Mouse (Mus musculus) stomach, embryonic 16.5 days (tissue): ENCODE measurements around the gene Sgpp1. TPM values are rescaled to one million over a fixed set of nuclear protein-coding genes. Genes with fewer than 3 reads are reported as not detected.

ENCODE experiments used
- ATAC-seq: fragments of 200-750 bp; cut with Nextera tagmentation; 2 replicates; pipeline ENCODE4 v1.8.0; 2017; ENCODE audit warnings: moderate number of reproducible peaks, moderate TSS enrichment; ENCODE audit not compliant: insufficient read depth, low FRiP score
- H3K27ac ChIP-seq: fragments of 300-500 bp; sonication (generic); 2 replicates; pipeline ENCODE4 v1.5.1; 2014; ENCODE audit warnings: low read length
- H3K27me3 ChIP-seq: fragments of 300-500 bp; sonication (generic); 2 replicates; pipeline ENCODE4 v1.6.1; 2014; ENCODE audit warnings: low read length, control low read depth, mixed read lengths; ENCODE audit not compliant: control insufficient read depth, insufficient read depth
- H3K36me3 ChIP-seq: fragments of 300-500 bp; sonication (generic); 2 replicates; pipeline ENCODE4 v1.6.1; 2014; ENCODE audit warnings: low read length; ENCODE audit not compliant: control insufficient read depth, insufficient read depth
- H3K4me1 ChIP-seq: fragments of 300-500 bp; sonication (generic); 2 replicates; pipeline ENCODE4 v1.6.1; 2014; ENCODE audit warnings: low read length, control low read depth, mixed read lengths; ENCODE audit not compliant: control insufficient read depth, insufficient read depth
- H3K4me2 ChIP-seq: fragments of 300-500 bp; sonication (generic); 2 replicates; pipeline ENCODE4 v1.6.1; 2014; ENCODE audit warnings: low read depth, low read length, mixed read lengths
- H3K4me3 ChIP-seq: fragments of 300-500 bp; sonication (generic); replicated peaks from 2 replicates; pipeline ENCODE4 v1.5.1; 2014; ENCODE audit warnings: mild to moderate bottlenecking, low read length
- H3K9ac ChIP-seq: fragments of 300-500 bp; sonication (generic); 2 replicates; pipeline ENCODE4 v1.6.1; 2014; ENCODE audit warnings: low read length
- H3K9me3 ChIP-seq: fragments of 300-500 bp; sonication (generic); replicated peaks from 2 replicates; pipeline ENCODE4 v1.6.1; 2016; ENCODE audit warnings: low read length, control low read depth; ENCODE audit not compliant: control insufficient read depth
- WGBS: fragments of 180-500 bp; shearing (Covaris S2); extraction: QIAGEN DNeasy Blood & Tissue Kit; methylation state at CpG from one replicate; pipeline ENCODE4 v1.1.7; 2014; 5-methylcytosine and 5-hydroxymethylcytosine counted together
- polyA plus RNA-seq: library from polyadenylated mRNA; unstranded; fragments of >200 nt; fragmentation: Nextera tagmentation; extraction: Ambion mirVana; gene quantifications from 2 replicates; pipeline ENCODE4 v1.2.1, GENCODE M21; 2015

The Sgpp1 gene
- polyA plus RNA-seq, 1 experiment from 2014 or later, result 16.8 TPM

DNA sequence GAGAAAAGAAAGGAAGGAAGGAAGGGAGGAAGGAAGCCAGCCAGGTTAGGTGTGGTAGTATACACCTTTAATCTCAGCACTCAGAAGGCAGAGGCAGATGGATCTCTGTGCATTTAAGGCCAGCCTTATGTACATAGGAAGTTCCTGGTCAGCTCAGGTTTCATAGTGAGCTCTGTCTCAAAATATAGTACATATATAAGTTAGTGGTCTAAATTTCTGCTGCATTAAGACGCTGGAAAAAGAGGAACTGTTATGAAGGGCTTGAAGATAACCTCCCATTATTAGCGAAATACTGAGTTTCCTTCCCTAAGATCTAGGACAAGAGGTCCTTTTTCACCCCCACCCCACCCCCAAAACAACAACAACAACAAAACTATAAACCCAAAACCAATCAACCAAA, 20.9 kb upstream of the Sgpp1 start:
- H3K27ac ChIP-seq, result no peak overlapping the region
- H3K4me1 ChIP-seq, result peaks cover 8% of the 10 kb centered on the region; the same call in 1 of the 2 replicates
- no peaks in the 10 kb centered on the region for H3K36me3 ChIP-seq
- H3K4me3 ChIP-seq, result no peak overlapping the region
- H3K9me3 ChIP-seq, result no peaks in the 10 kb centered on the region
- no peak for ATAC-seq
- H3K4me2 ChIP-seq, result no peak overlapping the region
- no peaks in the 10 kb centered on the region for H3K27me3 ChIP-seq
- H3K9ac ChIP-seq, result no peak overlapping the region
- 81% methylated on average over 2 of the region's 2 CpGs for WGBS

- Histone ChIP-seq H3K9me3 (no peaks in the 10 kb centered on the region), H3K27ac (no peak overlapping the region), H3K4me3 (no peak overlapping the region), H3K9ac (no peak overlapping the region), H3K4me1 (no peaks in the 10 kb centered on the region), H3K36me3 (no peaks in the 10 kb centered on the region), H3K4me2 (no peak overlapping the region), H3K27me3 (no peaks in the 10 kb centered on the region)
- ATAC-seq, result no peak
- 80% methylated on average over 8 of the region's 8 CpGs for WGBS
Measured at GRCm38 (mm10) chr12:75753730-75754129, 18.2 kb upstream of the Sgpp1 start.

- no peak overlapping the region for H3K4me2 ChIP-seq
- ATAC-seq, result no peak
- no peak overlapping the region for H3K9ac ChIP-seq
- H3K4me3 ChIP-seq, result no peak overlapping the region
- H3K36me3 ChIP-seq, result no peaks in the 10 kb centered on the region
- 50% methylated on average over 3 of the region's 3 CpGs for WGBS
- no peak overlapping the region for H3K27ac ChIP-seq
- no peaks in the 10 kb centered on the region for H3K4me1 ChIP-seq
- H3K27me3 ChIP-seq, result no peaks in the 10 kb centered on the region
- H3K9me3 ChIP-seq, result no peaks in the 10 kb centered on the region
Measured at GRCm38 (mm10) chr12:75752077-75752476, 16.5 kb upstream of the Sgpp1 start.

- Histone ChIP-seq H3K4me1 (no peaks in the 10 kb centered on the region), H3K27me3 (no peaks in the 10 kb centered on the region), H3K27ac (no peak overlapping the region), H3K9me3 (no peaks in the 10 kb centered on the region), H3K9ac (no peak overlapping the region), H3K4me2 (no peak overlapping the region), H3K4me3 (no peak overlapping the region), H3K36me3 (no peaks in the 10 kb centered on the region)
- ATAC-seq, result no peak
- WGBS, result 60% methylated on average over 4 of the region's 4 CpGs
Measured at GRCm38 (mm10) chr12:75748574-75748973, 13.0 kb upstream of the Sgpp1 start.

- H3K4me1 ChIP-seq, result no peaks in the 10 kb centered on the region
- no peaks in the 10 kb centered on the region for H3K9me3 ChIP-seq
- H3K4me3 ChIP-seq, result no peak overlapping the region
- no peak overlapping the region for H3K4me2 ChIP-seq
- no peaks in the 10 kb centered on the region for H3K27me3 ChIP-seq
- ATAC-seq, result no peak
- H3K36me3 ChIP-seq, result no peaks in the 10 kb centered on the region
- WGBS, result 73% methylated on average over 14 of the region's 14 CpGs
- H3K9ac ChIP-seq, result no peak overlapping the region
- no peak overlapping the region for H3K27ac ChIP-seq
Measured at GRCm38 (mm10) chr12:75745697-75746290, 10.3 kb upstream of the Sgpp1 start.

DNA sequence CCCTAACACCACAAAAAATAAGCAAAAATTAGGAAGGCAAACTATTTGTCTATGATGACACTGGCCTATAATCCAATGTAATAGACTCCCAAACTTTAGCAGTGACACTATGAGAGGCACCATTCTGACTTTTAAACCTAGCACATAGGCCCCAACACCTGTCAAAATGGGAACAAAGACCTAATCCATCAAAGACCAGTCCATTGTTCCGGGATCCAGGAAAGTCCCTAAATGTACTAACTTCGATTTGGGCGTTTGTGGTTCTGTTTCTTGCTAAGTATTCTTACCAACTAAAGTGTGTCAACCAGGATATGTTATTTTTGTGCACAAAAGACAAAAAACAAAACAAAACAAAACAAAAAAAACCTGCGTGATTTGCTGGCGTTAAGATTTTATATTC, 6.6 kb upstream of the Sgpp1 start:
- Histone ChIP-seq H3K9me3 (no peaks in the 10 kb centered on the region), H3K4me1 (no peaks in the 10 kb centered on the region), H3K4me2 (no peak overlapping the region), H3K36me3 (no peaks in the 10 kb centered on the region), H3K27ac (no peak overlapping the region), H3K4me3 (no peak overlapping the region), H3K9ac (no peak overlapping the region), H3K27me3 (no peaks in the 10 kb centered on the region)
- ATAC-seq, result no peak
- WGBS, result 84% methylated on average over 5 of the region's 5 CpGs

GRCm38 (mm10) chr12:75741273-75741672, 5.7 kb upstream of the Sgpp1 start:
- Histone ChIP-seq H3K9me3 (no peaks in the 10 kb centered on the region), H3K4me3 (no peak overlapping the region), H3K27ac (no peak overlapping the region), H3K36me3 (no peaks in the 10 kb centered on the region), H3K4me2 (no peak overlapping the region), H3K27me3 (no peaks in the 10 kb centered on the region), H3K9ac (no peak overlapping the region), H3K4me1 (no peaks in the 10 kb centered on the region)
- 89% methylated on average over 2 of the region's 2 CpGs for WGBS
- no peak for ATAC-seq

DNA sequence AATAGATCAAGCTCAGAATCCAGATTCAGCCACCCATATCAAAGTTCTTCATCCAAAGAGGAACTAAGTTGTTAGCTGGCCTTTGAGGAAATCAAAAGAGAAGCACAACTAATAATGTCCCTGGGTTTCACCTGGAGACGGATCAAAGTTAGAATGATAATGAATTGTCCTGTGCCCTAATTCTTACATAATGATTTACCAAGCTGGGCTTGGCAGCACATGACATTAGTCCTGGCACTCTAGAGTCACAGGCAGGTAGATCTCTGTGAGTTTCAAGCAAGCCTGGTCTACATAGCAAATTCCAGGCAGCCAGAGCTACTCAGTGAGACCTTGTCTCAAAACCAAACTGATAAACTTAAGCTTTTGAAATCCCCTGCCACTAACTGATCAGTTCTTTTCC, 4.9 kb upstream of the Sgpp1 start:
- no peaks in the 10 kb centered on the region for H3K4me1 ChIP-seq

DNA sequence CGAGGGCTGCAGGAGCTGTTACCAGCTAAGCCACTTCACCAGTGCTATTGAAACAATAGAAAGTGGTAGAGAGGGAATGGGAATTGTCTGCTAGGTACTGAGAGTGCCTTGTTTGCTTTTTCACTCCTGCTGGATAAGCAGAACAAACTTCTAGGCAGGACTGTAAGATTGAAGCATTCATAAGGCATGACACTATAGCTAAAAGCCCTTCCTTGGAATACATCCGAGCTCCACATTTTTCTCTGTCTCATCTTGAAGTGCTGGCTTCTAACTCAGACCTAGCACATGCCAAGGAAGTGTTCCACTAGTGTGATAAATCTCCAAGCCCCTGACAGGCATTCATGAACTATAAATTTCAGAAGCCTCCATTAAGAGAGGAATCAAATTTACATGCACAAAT, 4.1 kb upstream of the Sgpp1 start:
- H3K4me3 ChIP-seq, result no peak overlapping the region
- H3K9ac ChIP-seq, result no peak overlapping the region
- WGBS, result 30% methylated on average over 2 of the region's 2 CpGs
- H3K36me3 ChIP-seq, result no peaks in the 10 kb centered on the region
- H3K4me1 ChIP-seq, result no peaks in the 10 kb centered on the region
- no peak overlapping the region for H3K4me2 ChIP-seq
- H3K27me3 ChIP-seq, result no peaks in the 10 kb centered on the region
- H3K27ac ChIP-seq, result no peak overlapping the region
- no peaks in the 10 kb centered on the region for H3K9me3 ChIP-seq
- ATAC-seq, result no peak

More for the DNA sequence above, 4.9 kb upstream of the Sgpp1 start:
- Histone ChIP-seq H3K27me3 (no peaks in the 10 kb centered on the region), H3K27ac (no peak overlapping the region), H3K9ac (no peak overlapping the region), H3K4me2 (no peak overlapping the region), H3K4me3 (no peak overlapping the region), H3K36me3 (no peaks in the 10 kb centered on the region), H3K9me3 (no peaks in the 10 kb centered on the region)
- 80% methylated on average over 1 of the region's 1 CpGs for WGBS
- ATAC-seq, result no peak
